Mouse (Mus musculus) lung, postnatal 0 days (tissue): Measurements from ENCODE around the gene Sptlc2.

Experiments
- CTCF ChIP-seq: IDR thresholded peaks from 2 replicates; pipeline ENCODE4 v1.5.1; 2016; ENCODE audit warnings: antibody characterized with exemption, mild to moderate bottlenecking
- EP300 ChIP-seq: IDR thresholded peaks from 2 replicates; pipeline ENCODE4 v1.6.1; 2016; ENCODE audit warnings: antibody characterized with exemption, mild to moderate bottlenecking, control low read depth

DNA sequence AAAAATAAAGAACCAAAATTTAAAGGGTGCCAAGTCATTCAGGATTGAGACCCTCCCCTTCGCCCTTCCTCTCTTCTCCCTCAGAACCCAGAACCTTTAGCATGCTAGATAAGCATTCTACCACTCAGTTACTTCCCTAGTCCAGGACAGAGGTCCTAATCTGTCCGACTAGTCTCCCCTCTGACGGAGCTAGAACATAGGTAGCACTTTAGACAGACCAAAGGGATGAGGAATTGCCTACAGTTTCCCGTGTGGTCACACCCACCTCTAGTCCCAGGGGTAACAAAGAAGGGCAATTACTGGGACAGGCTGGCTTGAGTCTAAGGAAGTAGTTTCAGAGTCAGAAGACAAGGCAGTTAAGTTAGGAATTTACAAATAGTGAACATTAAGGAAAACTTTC is 60.1 kb downstream of the Sptlc2 start:
- TF ChIP-seq CTCF (no peak), EP300 (no peak)
